Comparison of ENCODE assay signal across 13 mouse cellular contexts in the genomic region with DNA sequence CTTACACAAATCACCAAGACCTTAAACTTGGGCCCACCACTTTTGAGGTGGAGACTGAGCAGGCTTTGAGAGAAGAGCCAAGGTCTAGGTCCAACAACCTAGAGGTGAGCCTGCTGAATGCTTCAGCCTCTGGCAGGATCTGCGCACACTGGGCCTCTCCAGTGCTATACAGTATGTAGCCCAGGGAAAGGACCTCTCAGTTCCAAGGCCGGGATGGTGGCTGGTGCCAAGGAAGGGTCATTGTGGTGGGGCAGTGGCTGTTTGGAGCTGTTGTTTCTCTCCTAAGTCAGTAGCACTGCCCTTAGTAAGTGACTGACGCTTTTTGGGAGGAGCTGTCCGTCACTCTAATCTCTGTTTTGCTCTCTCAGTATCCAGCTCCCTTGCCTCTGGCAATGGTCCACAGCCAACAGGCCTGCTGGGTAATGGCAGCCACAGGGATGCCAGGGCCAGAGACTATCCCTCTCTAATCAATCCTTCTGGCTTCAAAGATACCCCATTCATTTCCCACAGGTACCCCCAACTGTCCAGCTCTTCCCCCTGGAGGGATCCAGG.
DNase-seq lines count a peak whose midpoint lies in the region; ATAC-seq and TF ChIP-seq lines count a peak whose summit lies in the region.
"Had no signal": no experiment of that assay in that cellular context is flagged by ENCODE, and none has a peak within 500 bp of the region (broad histone marks: within the 10 kb centered on the region; RNA-seq: fewer than 3 reads in every experiment).

No protein-coding gene starts in this region.

- no peak overlapping the region for H3K9ac ChIP-seq in heart, embryonic 11.5 days (ENCODE audit: low read depth, low read length)
- H3K9ac ChIP-seq in heart, embryonic 12.5 days = no peak overlapping the region
- no peak overlapping the region for H3K9ac ChIP-seq in hindbrain, postnatal 0 days (replicated peaks; ENCODE audit: low read length)

- no peak overlapping the region for H3K27ac ChIP-seq in heart, embryonic 11.5 days (ENCODE audit: low read depth, low read length)
- H3K27ac ChIP-seq in heart, embryonic 12.5 days (ENCODE audit: poor library complexity, severe bottlenecking) = peak overlapping the region; percentile 62
- 0 out of 2 replicates have a peak overlapping the region, but pooled peaks have one; percentile 34 for H3K27ac ChIP-seq in hindbrain, postnatal 0 days

- H3K4me1 ChIP-seq in heart, embryonic 11.5 days (ENCODE audit: control insufficient read depth, insufficient read depth, low read length) = peaks cover 71% of the 10 kb centered on the region
- peaks cover 86% of the 10 kb centered on the region for H3K4me1 ChIP-seq in heart, embryonic 12.5 days (replicated peaks)
- peaks cover 37% of the 10 kb centered on the region for H3K4me1 ChIP-seq in hindbrain, postnatal 0 days (ENCODE audit: insufficient read depth, low read length)

- no peak overlapping the region for H3K4me2 ChIP-seq in heart, embryonic 11.5 days
- no peak overlapping the region for H3K4me2 ChIP-seq in heart, embryonic 12.5 days
- no peak overlapping the region for H3K4me2 ChIP-seq in hindbrain, postnatal 0 days (ENCODE audit: low read depth, low read length)

- no peaks in the 10 kb centered on the region for H3K9me3 ChIP-seq in heart, embryonic 11.5 days (replicated peaks; ENCODE audit: control insufficient read depth, low read length)
- no peaks in the 10 kb centered on the region for H3K9me3 ChIP-seq in heart, embryonic 12.5 days (replicated peaks)
- H3K9me3 ChIP-seq in hindbrain, postnatal 0 days (ENCODE audit: low read length) = no peaks in the 10 kb centered on the region

- H3K4me3 ChIP-seq in heart, embryonic 11.5 days (ENCODE audit: low read depth, low read length) = no peak overlapping the region
- no peak overlapping the region for H3K4me3 ChIP-seq in heart, embryonic 12.5 days
- H3K4me3 ChIP-seq in hindbrain, postnatal 0 days (ENCODE audit: low read length) = no peak overlapping the region

- TF ChIP-seq CTCF in hindbrain, postnatal 0 days (IDR thresholded peaks at IDR 0.05; ENCODE audit: low read depth) = no peak

- DNase-seq in heart, adult 18-20 months = peak; percentile 62 to 63
- peak; percentile 39 for DNase-seq in adrenal gland, postnatal 25 days
- DNase-seq in hindbrain, postnatal 0 days (ENCODE audit: low spot score) = peak; percentile 55
- DNase-seq in frontal cortex, postnatal 14 days (ENCODE audit: low spot score in 2 of 2) = no peak
- DNase-seq in spleen, postnatal 14 days (ENCODE audit: low spot score in 2 of 2) = no peak
- DNase-seq: cerebellum, adult 8-10 months; kidney, adult 18-20 months; lung, adult 2 months; right cerebral cortex, postnatal 4 days; thymus, adult 2 months had no signal

- WGBS in heart, embryonic 11.5 days (ENCODE audit: insufficient replicate concordance) = 58% methylated on average over 4 of the region's 4 CpGs
- WGBS in heart, embryonic 12.5 days = 56% methylated on average over 4 of the region's 4 CpGs
- WGBS in hindbrain, postnatal 0 days = 56% methylated on average over 4 of the region's 4 CpGs

- ATAC-seq in heart, embryonic 11.5 days (replicated peaks; ENCODE audit: insufficient number of reproducible peaks, low FRiP score, low TSS enrichment) = no peak
- ATAC-seq in heart, embryonic 12.5 days (ENCODE audit: insufficient number of reproducible peaks, low FRiP score) = no peak
- ATAC-seq in hindbrain, postnatal 0 days = no peak; the same call in 1 of the 2 replicates
- ATAC-seq in erythroblast, adult 5-6 weeks (replicated peaks; ENCODE audit: low FRiP score, poor library complexity, severe bottlenecking) = no peak

- H3K36me3 ChIP-seq in heart, embryonic 11.5 days (ENCODE audit: control insufficient read depth, insufficient read depth, low read length) = no peaks in the 10 kb centered on the region
- peaks cover 8% of the 10 kb centered on the region for H3K36me3 ChIP-seq in heart, embryonic 12.5 days
- H3K36me3 ChIP-seq in hindbrain, postnatal 0 days (ENCODE audit: insufficient read depth, low read length) = no peaks in the 10 kb centered on the region

- no peaks in the 10 kb centered on the region for H3K27me3 ChIP-seq in heart, embryonic 11.5 days (ENCODE audit: control insufficient read depth, insufficient read depth, low read length)
- no peaks in the 10 kb centered on the region for H3K27me3 ChIP-seq in heart, embryonic 12.5 days (replicated peaks)
- no peaks in the 10 kb centered on the region for H3K27me3 ChIP-seq in hindbrain, postnatal 0 days (ENCODE audit: insufficient read depth, low read length)

Comparison
In these comparisons a context has a peak if more than half of its experiments do, and no peak if none do; other contexts are left out.
1. DNase-seq: peak in heart, adult 18-20 months (2 of 2), adrenal gland, postnatal 25 days (single experiment) and hindbrain, postnatal 0 days (single experiment); none in frontal cortex, postnatal 14 days (0 of 2) and spleen, postnatal 14 days (0 of 2).